Mouse (Mus musculus): ENCODE measurements around the gene Agbl4.

Gene Agbl4

DNA sequence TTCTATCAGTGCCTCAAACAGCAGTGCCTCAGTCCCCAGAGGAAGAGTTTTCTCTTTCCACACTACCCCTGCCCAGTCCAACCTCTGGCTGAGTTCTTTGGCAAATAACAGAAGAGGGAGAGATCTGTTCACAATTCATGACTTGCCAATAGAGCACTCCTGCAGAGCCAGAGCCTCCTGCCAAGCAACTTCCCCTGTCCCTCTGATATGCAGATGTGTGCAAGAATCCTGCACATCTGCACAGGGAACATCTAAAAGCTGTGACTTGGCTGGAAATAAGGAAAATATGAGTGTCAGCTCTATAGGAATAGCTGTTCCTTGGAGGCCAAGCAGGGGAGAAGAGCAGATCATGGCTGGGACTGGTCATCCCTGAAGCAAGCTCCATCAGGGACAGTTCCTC is 993.3 kb downstream of the Agbl4 start:
- DNase-seq (ENCODE audit: low spot score in 2 of 2): no peak

DNA sequence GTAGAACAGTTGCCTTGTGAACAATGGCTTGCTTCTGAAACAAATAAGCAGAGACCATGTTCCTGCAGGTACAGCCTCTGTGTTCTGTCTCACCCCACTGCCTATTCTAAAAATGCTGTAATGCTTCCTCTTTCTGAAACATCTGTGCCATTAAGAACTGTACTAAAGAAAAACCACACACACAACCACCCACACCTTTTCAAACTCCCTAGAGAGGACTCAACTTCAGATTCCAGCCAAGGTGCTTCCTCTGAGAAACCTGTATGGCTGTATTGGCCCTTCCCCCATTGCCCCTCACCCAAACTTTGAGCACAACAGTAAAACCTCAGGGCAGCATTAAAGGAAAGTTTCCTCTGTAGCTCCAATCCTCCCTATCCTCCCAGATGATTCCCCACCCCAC is 1002.3 kb downstream of the Agbl4 start:
- peak in 1 of 2 experiments; percentile 25 for DNase-seq (ENCODE audit: low spot score in 2 of 2)

GRCm38 (mm10) chr4:111400676-111401075 is 1003.2 kb downstream of the Agbl4 start:
- DNase-seq (ENCODE audit: low spot score in 2 of 2): no peak

- DNase-seq (ENCODE audit: low spot score in 2 of 2): no peak
Measured at GRCm38 (mm10) chr4:111403243-111403642, 1005.8 kb downstream of the Agbl4 start.

DNA sequence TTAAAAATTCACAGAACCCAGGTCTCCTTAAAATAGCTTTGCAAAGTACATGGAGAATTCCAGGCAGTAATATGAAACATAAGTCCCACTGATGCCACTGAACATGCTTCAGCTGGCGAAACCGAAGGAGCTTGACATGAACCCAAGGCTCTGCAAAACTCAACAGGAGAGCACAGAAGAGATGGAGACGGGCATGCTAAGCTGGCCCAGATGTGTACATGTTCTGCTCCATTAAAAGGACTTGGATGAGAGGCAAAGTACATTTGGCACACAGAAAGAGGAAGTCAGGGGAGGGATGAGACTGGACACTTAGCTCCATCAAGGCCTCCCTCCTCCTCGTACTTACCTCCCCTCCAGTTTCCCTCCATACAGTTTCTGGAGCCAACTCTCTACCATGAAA is 1013.3 kb downstream of the Agbl4 start:
- no peak for DNase-seq (ENCODE audit: low spot score in 2 of 2)

DNA sequence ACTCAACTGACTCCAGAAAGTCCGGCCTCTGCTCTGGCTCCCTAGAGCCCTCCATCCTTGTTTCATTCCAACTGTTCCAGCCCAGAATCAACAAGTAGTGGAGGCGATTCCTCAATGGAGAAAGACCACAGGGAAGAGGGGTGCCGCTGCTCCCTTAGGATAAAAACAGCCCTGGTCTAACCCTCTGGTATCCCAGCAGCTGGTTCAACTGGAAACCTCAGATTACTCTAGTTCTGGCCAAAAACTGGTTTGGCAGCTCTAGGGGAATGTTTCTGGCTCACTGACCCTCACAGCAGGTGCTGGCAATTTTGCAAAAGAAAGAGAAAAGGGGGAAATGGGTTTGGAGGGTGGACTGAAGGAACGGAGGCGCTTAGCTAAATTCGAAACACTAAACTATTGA is 1016.9 kb downstream of the Agbl4 start:
- no peak for DNase-seq (ENCODE audit: low spot score in 2 of 2)

DNA sequence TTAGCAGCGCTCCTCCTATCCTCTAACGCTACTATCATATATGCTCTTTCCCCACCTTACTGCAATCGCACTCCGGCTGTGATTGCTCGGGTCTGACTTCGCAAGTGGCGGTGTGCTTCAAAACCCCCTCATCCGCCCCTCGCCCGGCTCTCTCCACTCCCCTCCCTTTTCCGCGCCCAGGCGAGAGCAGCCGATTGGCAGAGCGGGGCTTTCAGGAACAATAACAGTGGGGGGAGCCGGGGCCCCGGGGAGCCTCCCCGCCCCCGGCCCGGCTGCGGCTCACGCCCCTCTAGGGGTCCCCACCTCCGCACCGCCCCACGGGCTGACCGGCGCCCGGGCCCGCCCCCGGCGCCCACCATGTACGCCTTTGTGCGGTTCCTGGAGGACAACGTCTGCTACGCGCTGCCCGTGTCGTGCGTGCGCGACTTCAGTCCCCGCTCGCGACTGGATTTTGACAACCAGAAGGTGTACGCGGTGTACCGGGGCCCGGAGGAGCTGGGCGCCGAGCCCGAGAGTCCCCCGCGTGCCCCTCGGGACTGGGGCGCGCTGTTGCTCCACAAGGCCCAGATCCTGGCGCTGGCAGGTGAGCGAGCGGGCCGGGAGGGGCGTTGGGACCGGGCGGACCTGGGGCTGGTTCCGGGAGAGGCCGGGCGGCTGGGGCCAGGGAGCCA is 1017.5 kb downstream of the Agbl4 start, which contains the start of gene Bend5:
Bend5 (plus strand) TSS at position 189 of the 671 bp plus-strand sequence.
- DNase-seq (ENCODE audit: low spot score in 2 of 2): peak; percentile 53 to 64

GRCm38 (mm10) chr4:111416126-111416525 is 1018.7 kb downstream of the Agbl4 start:
- DNase-seq (ENCODE audit: low spot score in 2 of 2): no peak

DNA sequence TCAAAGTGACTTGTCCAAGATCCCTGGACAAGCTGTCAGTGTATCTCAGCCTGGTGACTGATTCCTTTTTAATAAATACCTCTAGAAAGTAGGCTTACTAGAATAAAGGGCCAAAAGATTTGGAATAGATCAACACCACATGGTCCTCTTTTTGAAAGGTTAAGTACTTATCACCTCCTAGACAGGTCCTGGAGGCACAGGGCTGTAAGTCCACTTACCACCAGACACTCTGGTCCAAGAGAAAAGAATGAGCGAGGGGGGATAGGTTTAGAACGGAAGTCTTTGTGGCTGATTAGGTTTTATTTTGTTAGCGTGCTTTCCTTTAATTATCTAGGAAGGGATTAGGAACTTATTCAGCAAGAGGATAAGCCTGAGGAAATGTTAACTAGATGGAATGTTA is 1019.1 kb downstream of the Agbl4 start:
- no peak for DNase-seq (ENCODE audit: low spot score in 2 of 2)

- DNase-seq (ENCODE audit: low spot score in 2 of 2): no peak
Measured at GRCm38 (mm10) chr4:111417716-111418115, 1020.3 kb downstream of the Agbl4 start.

GRCm38 (mm10) chr4:111419476-111419875 is 1022.0 kb downstream of the Agbl4 start:
- DNase-seq (ENCODE audit: low spot score in 2 of 2): no peak

GRCm38 (mm10) chr4:111420031-111420430 is 1022.6 kb downstream of the Agbl4 start:
- DNase-seq (ENCODE audit: low spot score in 2 of 2): no peak

- no peak for DNase-seq (ENCODE audit: low spot score in 2 of 2)
Measured at GRCm38 (mm10) chr4:111420955-111421354, 1023.5 kb downstream of the Agbl4 start.

- DNase-seq (ENCODE audit: low spot score in 2 of 2): no peak
Measured at GRCm38 (mm10) chr4:111421785-111422184, 1024.3 kb downstream of the Agbl4 start.

- DNase-seq (ENCODE audit: low spot score in 2 of 2): no peak
Measured at GRCm38 (mm10) chr4:111424371-111424950, 1027.0 kb downstream of the Agbl4 start.

DNA sequence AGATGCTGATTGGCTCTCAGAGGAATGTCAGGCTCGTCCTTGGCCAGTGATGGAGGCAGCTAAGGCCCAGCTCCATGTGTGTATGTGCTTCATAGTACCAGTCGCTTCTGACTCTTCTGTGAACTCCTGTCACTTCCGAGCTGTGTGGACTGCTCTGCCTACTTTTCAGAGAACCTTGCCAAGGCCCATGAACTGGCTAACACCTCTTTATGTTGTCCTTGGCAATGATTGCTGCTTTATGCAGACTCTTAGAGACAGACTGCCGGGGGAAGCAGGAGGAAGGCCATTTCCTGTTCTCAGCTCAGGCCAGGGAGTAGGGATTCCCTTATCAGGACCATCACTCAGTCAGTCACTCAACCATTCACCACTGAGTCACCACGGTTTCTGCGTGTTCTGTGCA is 1027.7 kb downstream of the Agbl4 start:
- DNase-seq (ENCODE audit: low spot score in 2 of 2): no peak

GRCm38 (mm10) chr4:111431186-111431585 is 1033.7 kb downstream of the Agbl4 start:
- DNase-seq (ENCODE audit: low spot score in 2 of 2): no peak

DNA sequence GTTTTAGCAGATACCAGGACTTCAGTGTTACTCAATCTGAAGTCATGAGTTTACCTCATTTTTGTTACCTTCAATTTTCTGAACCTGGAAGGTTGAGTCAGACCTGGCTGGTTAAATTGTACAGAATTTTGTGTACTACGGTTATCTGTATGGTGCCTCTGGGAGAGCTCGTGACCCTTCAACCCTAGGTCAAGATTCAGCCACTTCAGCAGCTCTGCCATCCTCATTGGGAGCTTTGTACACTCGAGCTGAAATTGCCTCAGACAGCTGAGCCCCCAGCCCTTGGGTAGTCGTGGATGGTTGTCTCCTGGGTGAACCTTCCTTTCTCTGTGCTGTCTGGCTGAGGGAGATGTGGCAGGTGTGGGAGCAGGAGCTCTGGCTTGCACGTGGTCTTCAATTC is 1034.6 kb downstream of the Agbl4 start:
- DNase-seq (ENCODE audit: low spot score in 2 of 2): no peak

DNA sequence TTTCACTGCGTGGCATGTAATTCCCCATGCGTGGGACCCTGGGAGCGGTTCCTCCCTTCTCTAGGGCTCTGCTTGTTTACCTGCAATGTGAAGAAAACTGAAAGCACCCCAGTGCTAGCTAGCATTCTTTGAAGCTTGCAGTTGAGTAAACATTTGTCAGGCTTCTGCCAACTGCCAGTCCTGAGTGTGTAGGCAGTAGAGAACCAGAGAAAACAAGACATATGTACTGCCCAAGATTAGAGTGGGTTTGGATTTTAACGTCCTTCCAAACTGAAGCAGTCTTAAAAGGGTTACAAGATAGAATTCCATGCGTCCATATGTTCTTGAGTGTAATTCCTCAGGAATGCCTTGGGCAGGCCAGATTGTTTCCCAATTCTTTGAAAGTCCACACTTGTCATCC is 1035.0 kb downstream of the Agbl4 start:
- DNase-seq (ENCODE audit: low spot score in 2 of 2): no peak

- DNase-seq (ENCODE audit: low spot score in 2 of 2): peak in 1 of 2 experiments; percentile 28
Measured at GRCm38 (mm10) chr4:111441709-111442108, 1044.2 kb downstream of the Agbl4 start.

GRCm38 (mm10) chr4:111442435-111443238 is 1045.2 kb downstream of the Agbl4 start:
- no peak for DNase-seq (ENCODE audit: low spot score in 2 of 2)

- DNase-seq (ENCODE audit: low spot score in 2 of 2): no peak
Measured at GRCm38 (mm10) chr4:111443906-111444615, 1046.6 kb downstream of the Agbl4 start.

All from spleen, postnatal 14 days (tissue).